Mouse (Mus musculus): ENCODE results near the gene Dgkq.

The Dgkq gene

GRCm38 (mm10) chr5:108668977-108669936 is at the start of gene Dgkq:
Gene Dgkq (minus strand): TSS chr5:108669672.
- peak; percentile 94 for DNase-seq (ENCODE audit: low read depth, low spot score)

GRCm38 (mm10) chr5:108718051-108718450 is 48.6 kb upstream of the Dgkq start:
- H3K27me3 ChIP-seq (ENCODE audit: control insufficient read depth, insufficient read depth, low read length, poor library complexity, severe bottlenecking): no peaks in the 10 kb centered on the region
- H3K36me3 ChIP-seq (ENCODE audit: control insufficient read depth, insufficient read depth, low read length, poor library complexity, severe bottlenecking): no peaks in the 10 kb centered on the region
- no peak for DNase-seq (ENCODE audit: low read depth, low spot score)

More at GRCm38 (mm10) chr5:108668977-108669936, at the start of gene Dgkq:
- Histone ChIP-seq H3K27me3 (ENCODE audit: control insufficient read depth, insufficient read depth, low read length, poor library complexity, severe bottlenecking) (no peaks in the 10 kb centered on the region), H3K36me3 (ENCODE audit: control insufficient read depth, insufficient read depth, low read length, poor library complexity, severe bottlenecking) (no peaks in the 10 kb centered on the region)

GRCm38 (mm10) chr5:108715974-108716373 is 46.5 kb upstream of the Dgkq start:
- Histone ChIP-seq H3K27me3 (ENCODE audit: control insufficient read depth, insufficient read depth, low read length, poor library complexity, severe bottlenecking) (no peaks in the 10 kb centered on the region), H3K36me3 (ENCODE audit: control insufficient read depth, insufficient read depth, low read length, poor library complexity, severe bottlenecking) (no peaks in the 10 kb centered on the region)
- no peak for DNase-seq (ENCODE audit: low read depth, low spot score)

- no peak for DNase-seq (ENCODE audit: low read depth, low spot score)
- Histone ChIP-seq H3K27me3 (ENCODE audit: control insufficient read depth, insufficient read depth, low read length, poor library complexity, severe bottlenecking) (no peaks in the 10 kb centered on the region), H3K36me3 (ENCODE audit: control insufficient read depth, insufficient read depth, low read length, poor library complexity, severe bottlenecking) (no peaks in the 10 kb centered on the region)
Measured at GRCm38 (mm10) chr5:108714149-108714548, 44.7 kb upstream of the Dgkq start.

- no peak for DNase-seq (ENCODE audit: low read depth, low spot score)
Measured at GRCm38 (mm10) chr5:108713691-108714090, 44.2 kb upstream of the Dgkq start.

GRCm38 (mm10) chr5:108713096-108713495 is 43.6 kb upstream of the Dgkq start:
- no peak for DNase-seq (ENCODE audit: low read depth, low spot score)
- Histone ChIP-seq H3K36me3 (ENCODE audit: control insufficient read depth, insufficient read depth, low read length, poor library complexity, severe bottlenecking) (no peaks in the 10 kb centered on the region), H3K27me3 (ENCODE audit: control insufficient read depth, insufficient read depth, low read length, poor library complexity, severe bottlenecking) (no peaks in the 10 kb centered on the region)

More at GRCm38 (mm10) chr5:108713691-108714090, 44.2 kb upstream of the Dgkq start:
- Histone ChIP-seq H3K36me3 (ENCODE audit: control insufficient read depth, insufficient read depth, low read length, poor library complexity, severe bottlenecking) (no peaks in the 10 kb centered on the region), H3K27me3 (ENCODE audit: control insufficient read depth, insufficient read depth, low read length, poor library complexity, severe bottlenecking) (no peaks in the 10 kb centered on the region)

GRCm38 (mm10) chr5:108711968-108712367 is 42.5 kb upstream of the Dgkq start:
- H3K36me3 ChIP-seq (ENCODE audit: control insufficient read depth, insufficient read depth, low read length, poor library complexity, severe bottlenecking): no peaks in the 10 kb centered on the region
- DNase-seq (ENCODE audit: low read depth, low spot score): no peak
- H3K27me3 ChIP-seq (ENCODE audit: control insufficient read depth, insufficient read depth, low read length, poor library complexity, severe bottlenecking): no peaks in the 10 kb centered on the region

GRCm38 (mm10) chr5:108708981-108709731 is 39.7 kb upstream of the Dgkq start:
- no peaks in the 10 kb centered on the region for H3K36me3 ChIP-seq (ENCODE audit: control insufficient read depth, insufficient read depth, low read length, poor library complexity, severe bottlenecking)

GRCm38 (mm10) chr5:108708419-108708818 is 38.9 kb upstream of the Dgkq start:
- H3K36me3 ChIP-seq (ENCODE audit: control insufficient read depth, insufficient read depth, low read length, poor library complexity, severe bottlenecking): no peaks in the 10 kb centered on the region
- H3K27me3 ChIP-seq (ENCODE audit: control insufficient read depth, insufficient read depth, low read length, poor library complexity, severe bottlenecking): no peaks in the 10 kb centered on the region
- no peak for DNase-seq (ENCODE audit: low read depth, low spot score)

More at GRCm38 (mm10) chr5:108708981-108709731, 39.7 kb upstream of the Dgkq start:
- no peak for DNase-seq (ENCODE audit: low read depth, low spot score)
- H3K27me3 ChIP-seq (ENCODE audit: control insufficient read depth, insufficient read depth, low read length, poor library complexity, severe bottlenecking): no peaks in the 10 kb centered on the region

GRCm38 (mm10) chr5:108707758-108708157 is 38.3 kb upstream of the Dgkq start:
- Histone ChIP-seq H3K36me3 (ENCODE audit: control insufficient read depth, insufficient read depth, low read length, poor library complexity, severe bottlenecking) (no peaks in the 10 kb centered on the region), H3K27me3 (ENCODE audit: control insufficient read depth, insufficient read depth, low read length, poor library complexity, severe bottlenecking) (no peaks in the 10 kb centered on the region)
- no peak for DNase-seq (ENCODE audit: low read depth, low spot score)

- Histone ChIP-seq H3K36me3 (ENCODE audit: control insufficient read depth, insufficient read depth, low read length, poor library complexity, severe bottlenecking) (no peaks in the 10 kb centered on the region), H3K27me3 (ENCODE audit: control insufficient read depth, insufficient read depth, low read length, poor library complexity, severe bottlenecking) (no peaks in the 10 kb centered on the region)
- no peak for DNase-seq (ENCODE audit: low read depth, low spot score)
Measured at GRCm38 (mm10) chr5:108703754-108704626, 34.5 kb upstream of the Dgkq start.

- no peaks in the 10 kb centered on the region for H3K36me3 ChIP-seq (ENCODE audit: control insufficient read depth, insufficient read depth, low read length, poor library complexity, severe bottlenecking)
- DNase-seq (ENCODE audit: low read depth, low spot score): no peak
- no peaks in the 10 kb centered on the region for H3K27me3 ChIP-seq (ENCODE audit: control insufficient read depth, insufficient read depth, low read length, poor library complexity, severe bottlenecking)
Measured at GRCm38 (mm10) chr5:108701341-108702021, 32.0 kb upstream of the Dgkq start.

GRCm38 (mm10) chr5:108700346-108700745 is 30.9 kb upstream of the Dgkq start:
- Histone ChIP-seq H3K36me3 (ENCODE audit: control insufficient read depth, insufficient read depth, low read length, poor library complexity, severe bottlenecking) (no peaks in the 10 kb centered on the region), H3K27me3 (ENCODE audit: control insufficient read depth, insufficient read depth, low read length, poor library complexity, severe bottlenecking) (no peaks in the 10 kb centered on the region; the same call in 1 of the 2 replicates)
- DNase-seq (ENCODE audit: low read depth, low spot score): no peak

- no peaks in the 10 kb centered on the region for H3K36me3 ChIP-seq (ENCODE audit: control insufficient read depth, insufficient read depth, low read length, poor library complexity, severe bottlenecking)
- no peaks in the 10 kb centered on the region; the same call in 1 of the 2 replicates for H3K27me3 ChIP-seq (ENCODE audit: control insufficient read depth, insufficient read depth, low read length, poor library complexity, severe bottlenecking)
- no peak for DNase-seq (ENCODE audit: low read depth, low spot score)
Measured at GRCm38 (mm10) chr5:108697341-108697753, 27.9 kb upstream of the Dgkq start.

Measured in splenic B cell, adult 2 months (primary cell).